Mouse (Mus musculus): ENCODE data around the gene Ubp1.

DNA sequence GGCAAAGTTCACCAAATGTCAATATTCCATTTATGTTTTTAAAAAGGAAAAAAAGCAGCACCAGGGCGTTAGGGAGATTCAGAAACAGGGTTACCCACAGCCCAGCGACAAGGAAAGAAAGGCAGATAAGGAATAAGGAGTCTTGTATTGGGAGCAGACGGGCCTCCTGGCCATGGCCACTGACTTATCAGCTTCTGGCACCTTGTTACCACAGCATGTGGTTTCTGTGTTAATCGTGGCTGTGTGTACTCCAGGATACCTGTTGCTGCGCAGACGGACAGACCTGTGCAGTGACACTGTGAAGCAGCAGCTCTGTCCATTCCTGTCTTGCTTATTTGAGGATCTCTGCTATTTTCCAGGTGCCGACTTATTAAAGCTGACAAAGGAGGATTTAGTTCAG is 38.2 kb downstream of the Ubp1 start:
- TF ChIP-seq CTCF (IDR thresholded peaks at IDR 0.05; ENCODE audit: low read depth) (no peak), EP300 (IDR thresholded peaks at IDR 0.05; ENCODE audit: low read depth) (peak; percentile 99)

Measured in liver, postnatal 0 days (tissue).